Mouse (Mus musculus): ENCODE measurements around the gene B230104I21Rik. TPM values are rescaled to one million over a fixed set of nuclear protein-coding genes. Genes with fewer than 3 reads are reported as not detected.

Gene B230104I21Rik
- not detected in 2 replicates for polyA plus RNA-seq (2012; rRNA removed)

- no peak for DNase-seq (ENCODE audit: low spot score)
Measured at GRCm38 (mm10) chr4:154335761-154336160, at the start of gene B230104I21Rik. Gene B230104I21Rik, plus strand, starts transcription at chr4:154336127.

GRCm38 (mm10) chr4:154293735-154294201 is 42.2 kb upstream of the B230104I21Rik start:
- DNase-seq (ENCODE audit: low spot score): no peak

GRCm38 (mm10) chr4:154294262-154294731 is 41.6 kb upstream of the B230104I21Rik start:
- no peak for DNase-seq (ENCODE audit: low spot score)

GRCm38 (mm10) chr4:154297761-154298160 is 38.2 kb upstream of the B230104I21Rik start:
- no peak for DNase-seq (ENCODE audit: low spot score)

- peak; percentile 57 for DNase-seq (ENCODE audit: low spot score)
Measured at GRCm38 (mm10) chr4:154299541-154300271, 36.2 kb upstream of the B230104I21Rik start.

GRCm38 (mm10) chr4:154301466-154301881 is 34.5 kb upstream of the B230104I21Rik start, which contains the start of gene Arhgef16:
Gene Arhgef16, minus strand, starts transcription at chr4:154301676.
- DNase-seq (ENCODE audit: low spot score): no peak

- no peak for DNase-seq (ENCODE audit: low spot score)
Measured at GRCm38 (mm10) chr4:154309131-154309530, 26.8 kb upstream of the B230104I21Rik start.

GRCm38 (mm10) chr4:154310576-154311262 is 25.2 kb upstream of the B230104I21Rik start:
- no peak for DNase-seq (ENCODE audit: low spot score)

GRCm38 (mm10) chr4:154312143-154312812 is 23.6 kb upstream of the B230104I21Rik start:
- no peak for DNase-seq (ENCODE audit: low spot score)

- DNase-seq (ENCODE audit: low spot score): no peak
Measured at GRCm38 (mm10) chr4:154312935-154313621, 22.8 kb upstream of the B230104I21Rik start.

GRCm38 (mm10) chr4:154313622-154313967 is 22.3 kb upstream of the B230104I21Rik start:
- no peak for DNase-seq (ENCODE audit: low spot score)

GRCm38 (mm10) chr4:154325410-154325809 is 10.5 kb upstream of the B230104I21Rik start:
- DNase-seq (ENCODE audit: low spot score): no peak

- no peak for DNase-seq (ENCODE audit: low spot score)
Measured at GRCm38 (mm10) chr4:154328431-154328830, 7.5 kb upstream of the B230104I21Rik start.

- DNase-seq (ENCODE audit: low spot score): no peak
Measured at GRCm38 (mm10) chr4:154328836-154329235, 7.1 kb upstream of the B230104I21Rik start.

GRCm38 (mm10) chr4:154330001-154330400 is 5.9 kb upstream of the B230104I21Rik start:
- no peak for DNase-seq (ENCODE audit: low spot score)

- no peak for DNase-seq (ENCODE audit: low spot score)
Measured at GRCm38 (mm10) chr4:154331271-154331670, 4.7 kb upstream of the B230104I21Rik start.

GRCm38 (mm10) chr4:154333300-154333699 is 2.6 kb upstream of the B230104I21Rik start:
- DNase-seq (ENCODE audit: low spot score): no peak

GRCm38 (mm10) chr4:154334699-154335402 is 1.1 kb upstream of the B230104I21Rik start:
- DNase-seq (ENCODE audit: low spot score): no peak

- DNase-seq (ENCODE audit: low spot score): no peak
Measured at GRCm38 (mm10) chr4:154336650-154337049, 723 bp downstream of the B230104I21Rik start.

GRCm38 (mm10) chr4:154346731-154347522 is 11.0 kb downstream of the B230104I21Rik start:
- DNase-seq (ENCODE audit: low spot score): no peak

All from urinary bladder, adult 2 months (tissue).